Mouse (Mus musculus) hindbrain, embryonic 10.5 days (tissue): ENCODE results near the gene Fbxo46. TPM values are rescaled to one million over a fixed set of nuclear protein-coding genes. Genes with fewer than 3 reads are reported as not detected.

ENCODE experiments used
- DNase-seq: peaks from one replicate; pipeline ENCODE4 v3.0.0-alpha.2; 2017; ENCODE audit warnings: low spot score
- H3K27ac ChIP-seq: fragments of 300-500 bp; sonication (generic); 2 replicates; pipeline ENCODE4 v1.5.1; 2016; ENCODE audit warnings: mild to moderate bottlenecking, moderate library complexity
- H3K27me3 ChIP-seq: fragments of 300-500 bp; sonication (generic); 2 replicates; pipeline ENCODE4 v1.6.1; 2016; ENCODE audit warnings: mild to moderate bottlenecking; ENCODE audit not compliant: poor library complexity, insufficient read depth, severe bottlenecking
- H3K36me3 ChIP-seq: fragments of 300-500 bp; sonication (generic); 2 replicates; pipeline ENCODE4 v1.6.1; 2016; ENCODE audit warnings: mild to moderate bottlenecking, moderate library complexity
- H3K4me1 ChIP-seq: fragments of 300-500 bp; sonication (generic); replicated peaks from 2 replicates; pipeline ENCODE4 v1.6.1; 2016; ENCODE audit warnings: mild to moderate bottlenecking
- H3K4me3 ChIP-seq: fragments of 300-500 bp; sonication (generic); 2 replicates; pipeline ENCODE4 v1.5.1; 2016; ENCODE audit warnings: mild to moderate bottlenecking, moderate library complexity
- H3K9me3 ChIP-seq: fragments of 300-500 bp; sonication (generic); 2 replicates; pipeline ENCODE4 v1.6.1; 2016; ENCODE audit warnings: mild to moderate bottlenecking, moderate library complexity
- WGBS: fragments of 180-500 bp; shearing (Covaris S2); methylation state at CpG from one replicate; pipeline ENCODE4 v1.1.7; 2016; 5-methylcytosine and 5-hydroxymethylcytosine counted together
- microRNA counts: library from miRNA; unstranded; fragments of <30 nt; microRNA quantifications from one replicate; lab custom pipeline; 2017
- polyA plus RNA-seq: library from polyadenylated mRNA; unstranded; fragments of >200 nt; fragmentation: Nextera tagmentation; extraction: Ambion mirVana; gene quantifications from 2 replicates; pipeline ENCODE4 v1.2.1, GENCODE M21; 2016

The Fbxo46 gene
- polyA plus RNA-seq, 1 experiment from 2014 or later: 19.4 TPM

DNA sequence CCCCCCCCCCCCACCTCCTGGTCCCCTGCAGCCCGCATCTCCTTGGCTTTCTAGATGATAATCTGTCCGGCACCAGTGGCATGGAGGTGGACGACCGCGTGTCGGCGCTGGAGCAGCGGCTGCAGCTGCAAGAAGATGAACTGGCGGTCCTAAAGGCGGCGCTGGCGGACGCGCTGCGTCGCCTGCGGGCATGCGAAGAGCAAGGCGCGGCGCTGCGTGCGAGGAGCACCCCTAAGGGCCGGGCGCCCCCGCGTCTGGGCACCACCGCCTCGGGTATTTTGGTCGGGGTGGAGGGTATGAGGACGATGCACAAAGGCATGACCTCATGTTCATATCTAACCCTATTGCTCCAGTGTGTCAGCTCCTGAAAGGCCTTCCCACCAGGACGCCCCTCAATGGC is 59.5 kb downstream of the Fbxo46 start:
- under 1% methylated on average over 32 of the region's 32 CpGs for whole genome bisulfite sequencing
- Histone ChIP-seq H3K27me3 (peaks cover 66% of the 10 kb centered on the region), H3K4me1 (peaks cover 58% of the 10 kb centered on the region), H3K27ac (0 out of 2 replicates have a peak overlapping the region, but pooled peaks have one; percentile 57), H3K4me3 (peak overlapping the region; percentile 39), H3K36me3 (peaks cover 8% of the 10 kb centered on the region; the same call in 1 of the 2 replicates), H3K9me3 (0 out of 2 replicates have a peak, but pooled peaks cover 4% of the 10 kb centered on the region)
- peak; percentile 81 for DNase-seq

DNA sequence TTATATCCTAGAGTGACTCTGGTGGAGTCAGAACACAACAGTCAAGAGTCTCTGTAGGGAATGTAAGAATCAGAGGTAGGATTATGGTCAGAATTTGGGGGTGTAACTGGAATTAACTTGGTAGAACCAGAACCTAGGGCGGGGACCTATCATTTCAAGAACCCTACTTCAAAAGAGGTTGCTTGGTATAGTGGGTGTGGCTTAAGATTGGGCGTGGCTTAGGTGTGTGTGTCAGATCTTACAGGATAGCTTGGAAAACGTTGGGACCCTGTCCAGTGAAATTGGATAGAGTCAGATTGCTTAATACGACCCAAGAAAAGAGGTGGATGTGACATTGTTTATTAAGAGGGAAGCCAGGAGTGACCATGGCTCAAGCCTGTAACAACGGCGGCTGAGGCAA is 60.3 kb downstream of the Fbxo46 start:
- no peak for DNase-seq
- H3K4me1 ChIP-seq: peaks cover 62% of the 10 kb centered on the region
- 0 out of 2 replicates have a peak, but pooled peaks cover 4% of the 10 kb centered on the region for H3K9me3 ChIP-seq
- H3K27me3 ChIP-seq: peaks cover 61% of the 10 kb centered on the region
- H3K36me3 ChIP-seq: peaks cover 13% of the 10 kb centered on the region; the same call in 1 of the 2 replicates
- WGBS: 39% methylated on average over 6 of the region's 6 CpGs
- H3K4me3 ChIP-seq: peak overlapping the region; percentile 39
- H3K27ac ChIP-seq: no peak overlapping the region

DNA sequence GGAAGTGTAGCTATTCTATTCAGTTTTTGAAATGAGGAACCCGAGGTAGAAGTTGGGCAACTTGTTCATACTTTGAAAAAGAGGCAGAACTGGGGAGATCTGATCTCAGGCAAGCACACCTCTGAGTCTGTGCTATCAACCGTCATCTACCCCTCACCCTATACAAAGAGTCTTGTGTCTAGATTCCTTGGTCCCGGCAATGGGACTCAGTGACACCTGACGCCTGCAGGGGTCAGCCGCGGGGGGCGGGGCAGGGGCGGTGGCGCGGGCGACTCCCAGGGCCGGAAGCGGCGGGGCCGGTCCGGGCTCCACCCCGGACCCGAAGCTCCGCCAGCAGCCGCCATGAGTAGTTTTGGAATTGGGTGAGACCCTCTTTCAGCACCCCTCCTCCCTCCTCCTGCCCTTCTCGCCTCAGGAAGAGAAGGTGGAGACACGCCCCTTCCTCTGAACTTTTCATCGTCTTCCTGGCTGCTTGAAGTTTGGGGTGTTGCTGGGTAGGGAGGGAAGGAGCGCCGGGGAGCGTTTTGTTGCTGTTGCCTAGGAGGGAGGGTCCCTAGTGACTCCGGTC is 61.3 kb downstream of the Fbxo46 start:
- WGBS: 2% methylated on average over 27 of the region's 27 CpGs
- H3K4me3 ChIP-seq: peak overlapping the region; percentile 63
- H3K9me3 ChIP-seq: 0 out of 2 replicates have a peak, but pooled peaks cover 4% of the 10 kb centered on the region
- peak; percentile 70 for DNase-seq
- H3K27me3 ChIP-seq: peaks cover 52% of the 10 kb centered on the region
- peaks cover 18% of the 10 kb centered on the region for H3K36me3 ChIP-seq
- peak overlapping the region; percentile 80 for H3K27ac ChIP-seq
- H3K4me1 ChIP-seq: peaks cover 58% of the 10 kb centered on the region

DNA sequence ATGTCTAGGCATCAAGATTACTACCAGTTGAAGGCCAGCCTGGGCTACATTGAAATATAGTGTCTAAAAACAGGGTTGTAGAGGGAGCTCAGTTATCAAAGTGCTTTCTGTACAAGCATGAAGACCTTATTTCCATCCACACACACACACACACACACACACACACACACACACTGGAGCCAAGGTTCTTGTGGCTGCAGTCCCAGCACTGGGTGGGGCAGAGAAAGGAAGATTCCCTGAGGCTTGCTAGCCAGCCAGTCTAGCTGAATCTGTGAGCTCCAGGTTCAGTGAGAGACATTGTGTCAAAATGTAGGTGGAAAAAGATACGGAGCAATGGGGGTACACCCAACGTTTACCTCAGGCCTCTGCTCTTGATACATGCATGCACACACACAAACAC is 64.6 kb downstream of the Fbxo46 start:
- no peak overlapping the region for H3K4me3 ChIP-seq
- H3K27me3 ChIP-seq: peaks cover 19% of the 10 kb centered on the region
- H3K27ac ChIP-seq: no peak overlapping the region
- DNase-seq: no peak
- H3K36me3 ChIP-seq: peaks cover 45% of the 10 kb centered on the region
- 82% methylated on average over 2 of the region's 2 CpGs for WGBS
- peaks cover 31% of the 10 kb centered on the region for H3K4me1 ChIP-seq
- no peaks in the 10 kb centered on the region for H3K9me3 ChIP-seq

DNA sequence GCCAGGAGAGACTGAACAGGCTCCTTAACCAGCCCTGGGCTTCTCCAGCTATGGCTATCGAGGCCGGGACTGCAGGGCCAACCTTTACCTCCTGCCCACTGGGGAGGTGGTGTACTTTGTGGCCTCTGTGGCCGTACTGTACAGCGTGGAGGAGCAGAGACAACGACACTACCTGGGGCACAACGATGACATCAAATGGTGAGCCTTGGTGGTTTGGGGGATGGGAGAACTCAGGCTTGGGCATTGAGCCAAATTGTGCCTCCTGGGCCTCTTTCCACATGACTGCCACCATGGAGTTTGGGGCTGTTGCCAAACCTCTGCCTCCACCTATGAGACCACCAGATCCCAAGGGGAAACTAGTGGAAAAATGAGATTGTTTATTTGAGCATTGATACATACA is 65.1 kb downstream of the Fbxo46 start:
- no peak for DNase-seq
- Histone ChIP-seq H3K4me1 (peaks cover 26% of the 10 kb centered on the region), H3K27ac (no peak overlapping the region), H3K27me3 (peaks cover 14% of the 10 kb centered on the region), H3K9me3 (no peaks in the 10 kb centered on the region), H3K4me3 (no peak overlapping the region), H3K36me3 (peaks cover 47% of the 10 kb centered on the region)
- 86% methylated on average over 6 of the region's 6 CpGs for WGBS

MicroRNAs within 50 kb of the gene (microRNA counts, 519-probe panel; counts per million panel counts)
- 1,255 counts per million, percentile 77 among the panel's probes with 10 or more counts for microRNA mmu-miR-330 (lab: Ali Mortazavi, UCI)

Other genes with a start within 250 kb of the Fbxo46 start
- 1.0 and 1.5 TPM in 2 replicates for gene Pglyrp1, start 248.5 kb upstream of the Fbxo46 start, polyA plus RNA-seq
- gene Ccdc61, start 209.4 kb upstream of the Fbxo46 start, polyA plus RNA-seq: 36.8 and 39.2 TPM in 2 replicates
- gene Nova2, start 194.0 kb upstream of the Fbxo46 start, polyA plus RNA-seq: 3.5 and 7.3 TPM in 2 replicates
- 0.09 TPM in 1 of 2 replicates, not detected in the other for gene Nanos2, start 132.5 kb upstream of the Fbxo46 start, polyA plus RNA-seq
- gene Mypop, start 128.6 kb upstream of the Fbxo46 start, polyA plus RNA-seq: 4.1 and 5.0 TPM in 2 replicates
- 23.2 and 31.1 TPM in 2 replicates for gene Irf2bp1, start 115.8 kb upstream of the Fbxo46 start, polyA plus RNA-seq
- 0.07 TPM in 1 of 2 replicates, not detected in the other for gene Foxa3, start 96.3 kb upstream of the Fbxo46 start, polyA plus RNA-seq
- gene Sympk, start 95.5 kb upstream of the Fbxo46 start, polyA plus RNA-seq: 45.9 and 57.2 TPM in 2 replicates
- not detected in 2 replicates for gene Rsph6a, start 65.2 kb upstream of the Fbxo46 start, polyA plus RNA-seq
- 16.6 and 20.7 TPM in 2 replicates for gene Dmwd, start 43.6 kb upstream of the Fbxo46 start, polyA plus RNA-seq
- gene Dmpk, start 36.0 kb upstream of the Fbxo46 start, polyA plus RNA-seq: 9.9 and 10.2 TPM in 2 replicates
- gene Six5, start 25.3 kb upstream of the Fbxo46 start, polyA plus RNA-seq: 7.4 and 8.4 TPM in 2 replicates
- 1.2 and 1.5 TPM in 2 replicates for gene Gm4969, start 1.5 kb upstream of the Fbxo46 start, polyA plus RNA-seq
- 16.7 and 22.1 TPM in 2 replicates for gene Qpctl, start 29.4 kb downstream of the Fbxo46 start, polyA plus RNA-seq
- 184 TPM in 2 replicates for gene Snrpd2, start 29.9 kb downstream of the Fbxo46 start, polyA plus RNA-seq
- 0.95 and 1.3 TPM in 2 replicates for gene Gipr, start 46.3 kb downstream of the Fbxo46 start, polyA plus RNA-seq
- 2.8 and 4.9 TPM in 2 replicates for gene Eml2, start 56.6 kb downstream of the Fbxo46 start, polyA plus RNA-seq
- gene Gpr4, start 92.7 kb downstream of the Fbxo46 start, polyA plus RNA-seq: 1.8 and 2.9 TPM in 2 replicates
- 47.8 and 51.1 TPM in 2 replicates for gene Opa3, start 108.5 kb downstream of the Fbxo46 start, polyA plus RNA-seq
- gene Vasp, start 152.0 kb downstream of the Fbxo46 start, polyA plus RNA-seq: 58.8 and 62.0 TPM in 2 replicates
- 0.30 and 0.42 TPM in 2 replicates for gene Ppm1n, start 160.2 kb downstream of the Fbxo46 start, polyA plus RNA-seq
- gene Rtn2, start 162.8 kb downstream of the Fbxo46 start, polyA plus RNA-seq: 37.3 and 67.8 TPM in 2 replicates
- not detected in 2 replicates for gene Fosb, start 190.2 kb downstream of the Fbxo46 start, polyA plus RNA-seq
- gene Ercc1, start 224.9 kb downstream of the Fbxo46 start, polyA plus RNA-seq: 106 and 128 TPM in 2 replicates
- 18.7 and 24.4 TPM in 2 replicates for gene Cd3eap, start 239.6 kb downstream of the Fbxo46 start, polyA plus RNA-seq
- 4.7 and 5.6 TPM in 2 replicates for gene Ppp1r13l, start 239.9 kb downstream of the Fbxo46 start, polyA plus RNA-seq